Mouse (Mus musculus) heart, adult 2 months (tissue): ENCODE measurements around the gene Tmem203. TPM values are rescaled to one million over a fixed set of nuclear protein-coding genes. Genes with fewer than 3 reads are reported as not detected.

ENCODE experiments used
- DNase-seq, 2 experiments: peaks; one replicate each; pipeline ENCODE4 v3.0.0; 2021
- H3K27ac ChIP-seq: fragments of 200-600 bp; 2 replicates; pipeline ENCODE4 v1.8.1; 2022
- H3K27me3 ChIP-seq: fragments of 200-500 bp; 2 replicates; pipeline ENCODE4 v1.6.1; 2012; ENCODE audit warnings: mild to moderate bottlenecking, low read length, inconsistent platforms, mixed read lengths; ENCODE audit not compliant: control insufficient read depth, insufficient read depth
- H3K36me3 ChIP-seq: fragments of 200-500 bp; 2 replicates; pipeline ENCODE4 v1.6.1; 2012; ENCODE audit warnings: low read length, inconsistent platforms; ENCODE audit not compliant: control insufficient read depth, insufficient read depth
- H3K4me1 ChIP-seq: fragments of 200-500 bp; 2 replicates; pipeline ENCODE4 v1.6.1; 2011; ENCODE audit warnings: low read length; ENCODE audit not compliant: control insufficient read depth, insufficient read depth
- H3K4me3 ChIP-seq: fragments of 200-600 bp; 2 replicates; pipeline ENCODE4 v1.8.1; 2022
- H3K79me2 ChIP-seq: fragments of 200-500 bp; replicated peaks from 2 replicates; pipeline ENCODE4 v1.6.1; 2012; ENCODE audit warnings: mild to moderate bottlenecking, inconsistent platforms, low read length, moderate library complexity, mixed read lengths; ENCODE audit not compliant: control insufficient read depth, insufficient read depth
- H3K9ac ChIP-seq: fragments of 200-500 bp; 2 replicates; pipeline ENCODE4 v1.6.1; 2012; ENCODE audit warnings: low read depth, mild to moderate bottlenecking, control low read depth, inconsistent platforms, low read length, mixed read lengths
- CTCF ChIP-seq: fragments of 200-600 bp; IDR thresholded peaks from 2 replicates; pipeline ENCODE4 v1.8.1; 2022; ENCODE audit warnings: antibody characterized with exemption, mild to moderate bottlenecking, moderate library complexity
- EP300 ChIP-seq: fragments of 200-500 bp; IDR thresholded peaks from 2 replicates; pipeline ENCODE4 v1.6.1; 2011; ENCODE audit warnings: low read depth, low read length, control low read depth; ENCODE audit not compliant: insufficient read depth
- POLR2A ChIP-seq: fragments of 200-500 bp; IDR thresholded peaks from 2 replicates; pipeline ENCODE4 v1.6.1; 2011; ENCODE audit warnings: mild to moderate bottlenecking, low read depth, low read length, control low read depth; ENCODE audit not compliant: insufficient read depth
- WGBS: fragments of 180-500 bp; shearing (Covaris S2); methylation state at CpG from one replicate; pipeline ENCODE4 v1.1.7; 2018; 5-methylcytosine and 5-hydroxymethylcytosine counted together
- intact Hi-C: fragments of 180-260 bp; cut with DNase I; formaldehyde crosslinking; loops from one replicate; pipeline ENCODE4 v1.15.1; 2025
- polyA plus RNA-seq: library from polyadenylated mRNA; depleted of rRNA; stranded (reverse); fragments of >200 nt; gene quantifications from 2 replicates; pipeline ENCODE4 v1.2.3, GENCODE M21; 2012
- total RNA-seq, 2 experiments: library from RNA; stranded (reverse); gene quantifications; 2 replicates each; pipeline ENCODE4 v1.2.3; 2021

Tmem203 gene
- total and polyA plus RNA-seq, 3 experiments = 13.1 to 22.2 (median 14.1) TPM

GRCm38 (mm10) chr2:25234551-25235220 lies 20.6 kb upstream of the Tmem203 start:
- Histone ChIP-seq H3K27me3 (no peaks in the 10 kb centered on the region), H3K79me2 (no peaks in the 10 kb centered on the region), H3K36me3 (no peaks in the 10 kb centered on the region), H3K4me1 (no peaks in the 10 kb centered on the region), H3K9ac (no peak overlapping the region), H3K4me3 (no peak overlapping the region), H3K27ac (no peak overlapping the region)
- no peak for DNase-seq
- WGBS = 54% methylated on average over 5 of the region's 5 CpGs
- intact Hi-C loops = no loop called here
- TF ChIP-seq POLR2A (no peak), EP300 (no peak), CTCF (no peak)

GRCm38 (mm10) chr2:25236614-25237013 lies 18.6 kb upstream of the Tmem203 start, which contains the start of gene Rnf224:
Gene Rnf224, minus strand, starts transcription at chr2:25236787.
- no peak within 1 kb of the TSS for H3K4me3 ChIP-seq
- DNase-seq = no peak
- H3K27ac ChIP-seq = no peak within 1 kb of the TSS
- intact Hi-C loops = no loop called here
- 21% methylated on average over 8 of the region's 8 CpGs for WGBS
- H3K79me2 ChIP-seq = no peaks in the 10 kb centered on the region
- H3K27me3 ChIP-seq = no peaks in the 10 kb centered on the region
- H3K9ac ChIP-seq = no peak within 1 kb of the TSS
- H3K4me1 ChIP-seq = peaks cover 2% of the 10 kb centered on the region; the same call in 1 of the 2 replicates
- TF ChIP-seq EP300 (no peak), CTCF (no peak), POLR2A (no peak)
- H3K36me3 ChIP-seq = no peaks in the 10 kb centered on the region

- H3K27me3 ChIP-seq = peaks cover 2% of the 10 kb centered on the region; the same call in 1 of the 2 replicates
- intact Hi-C loops = no loop called here
- no peak for TF ChIP-seq CTCF
- no peak for TF ChIP-seq EP300
- no peak for TF ChIP-seq POLR2A
- no peak overlapping the region for H3K27ac ChIP-seq
- no peak for DNase-seq
- no peaks in the 10 kb centered on the region for H3K79me2 ChIP-seq
- no peaks in the 10 kb centered on the region for H3K36me3 ChIP-seq
- no peak overlapping the region for H3K4me3 ChIP-seq
- WGBS = 58% methylated on average over 4 of the region's 4 CpGs
- peaks cover 2% of the 10 kb centered on the region; the same call in 1 of the 2 replicates for H3K4me1 ChIP-seq
- H3K9ac ChIP-seq = no peak overlapping the region
Observed at GRCm38 (mm10) chr2:25237522-25237921, 17.7 kb upstream of the Tmem203 start.

- Histone ChIP-seq H3K9ac (no peak overlapping the region), H3K27ac (no peak overlapping the region), H3K27me3 (peaks cover 5% of the 10 kb centered on the region; the same call in 1 of the 2 replicates), H3K4me1 (peaks cover 2% of the 10 kb centered on the region; the same call in 1 of the 2 replicates), H3K4me3 (no peak overlapping the region), H3K36me3 (no peaks in the 10 kb centered on the region), H3K79me2 (no peaks in the 10 kb centered on the region)
- intact Hi-C loops = no loop called here
- no peak for DNase-seq
- TF ChIP-seq POLR2A (no peak), EP300 (no peak), CTCF (no peak)
Observed at GRCm38 (mm10) chr2:25238106-25238505, 17.1 kb upstream of the Tmem203 start.

GRCm38 (mm10) chr2:25239766-25240165 lies 15.5 kb upstream of the Tmem203 start:
- Histone ChIP-seq H3K79me2 (no peaks in the 10 kb centered on the region), H3K27me3 (peaks cover 5% of the 10 kb centered on the region; the same call in 1 of the 2 replicates), H3K36me3 (no peaks in the 10 kb centered on the region), H3K9ac (no peak overlapping the region), H3K4me3 (no peak overlapping the region), H3K4me1 (peaks cover 2% of the 10 kb centered on the region; the same call in 1 of the 2 replicates), H3K27ac (no peak overlapping the region)
- 77% methylated on average over 3 of the region's 3 CpGs for WGBS
- peak in 1 of 2 experiments; percentile 12 for DNase-seq
- intact Hi-C loops = no loop called here
- TF ChIP-seq EP300 (no peak), POLR2A (no peak), CTCF (no peak)

- Histone ChIP-seq H3K79me2 (no peaks in the 10 kb centered on the region), H3K36me3 (no peaks in the 10 kb centered on the region), H3K27me3 (peaks cover 5% of the 10 kb centered on the region; the same call in 1 of the 2 replicates), H3K4me1 (peaks cover 2% of the 10 kb centered on the region; the same call in 1 of the 2 replicates), H3K4me3 (no peak overlapping the region; the same call in 1 of the 2 replicates), H3K27ac (no peak overlapping the region), H3K9ac (no peak overlapping the region)
- no peak for DNase-seq
- intact Hi-C loops = no loop called here
- WGBS = 58% methylated on average over 8 of the region's 8 CpGs
- TF ChIP-seq POLR2A = no peak
Observed at GRCm38 (mm10) chr2:25240310-25240709, 14.9 kb upstream of the Tmem203 start.
